Mouse (Mus musculus) intestine, embryonic 16.5 days (tissue): Measurements from ENCODE around the gene Tmem59l. TPM values are rescaled to one million over a fixed set of nuclear protein-coding genes. Genes with fewer than 3 reads are reported as not detected.

Experiments
- ATAC-seq: fragments of 200-750 bp; cut with Nextera tagmentation; 2 replicates; pipeline ENCODE4 v1.8.0; 2017; ENCODE audit warnings: moderate TSS enrichment, moderate library complexity
- H3K27ac ChIP-seq: fragments of 300-500 bp; sonication (generic); 2 replicates; pipeline ENCODE4 v1.5.1; 2014; ENCODE audit warnings: mild to moderate bottlenecking, low read length
- H3K27me3 ChIP-seq: fragments of 300-500 bp; sonication (generic); replicated peaks from 2 replicates; pipeline ENCODE4 v1.6.1; 2014; ENCODE audit warnings: low read length, control low read depth, mixed read lengths; ENCODE audit not compliant: control insufficient read depth, insufficient read depth
- H3K36me3 ChIP-seq: fragments of 300-500 bp; sonication (generic); 2 replicates; pipeline ENCODE4 v1.6.1; 2014; ENCODE audit warnings: low read length, control low read depth; ENCODE audit not compliant: control insufficient read depth, insufficient read depth
- H3K4me1 ChIP-seq: fragments of 300-500 bp; sonication (generic); 2 replicates; pipeline ENCODE4 v1.6.1; 2014; ENCODE audit warnings: low read length, control low read depth, mixed read lengths; ENCODE audit not compliant: control insufficient read depth, insufficient read depth
- H3K4me2 ChIP-seq: fragments of 300-500 bp; sonication (generic); 2 replicates; pipeline ENCODE4 v1.6.1; 2014; ENCODE audit warnings: low read depth, low read length, control low read depth
- H3K4me3 ChIP-seq: fragments of 300-500 bp; sonication (generic); 2 replicates; pipeline ENCODE4 v1.5.1; 2014; ENCODE audit warnings: mild to moderate bottlenecking, low read length
- H3K9ac ChIP-seq: fragments of 300-500 bp; sonication (generic); 2 replicates; pipeline ENCODE4 v1.6.1; 2014; ENCODE audit warnings: low read depth, low read length
- H3K9me3 ChIP-seq: fragments of 300-500 bp; sonication (generic); 2 replicates; pipeline ENCODE4 v1.6.1; 2016; ENCODE audit warnings: low read length, control low read depth; ENCODE audit not compliant: control insufficient read depth
- WGBS: fragments of 180-500 bp; shearing (Covaris S2); extraction: QIAGEN DNeasy Blood & Tissue Kit; methylation state at CpG from one replicate; pipeline ENCODE4 v1.1.7; 2014; 5-methylcytosine and 5-hydroxymethylcytosine counted together
- polyA plus RNA-seq: library from polyadenylated mRNA; unstranded; fragments of >200 nt; fragmentation: Nextera tagmentation; extraction: Ambion mirVana; gene quantifications from 2 replicates; pipeline ENCODE4 v1.2.1, GENCODE M21; 2015

Gene Tmem59l
- 2.9 and 3.3 TPM in 2 replicates for polyA plus RNA-seq

- Histone ChIP-seq H3K27ac (no peak within 1 kb of the TSS), H3K27me3 (peaks cover 67% of the 10 kb centered on the region), H3K4me3 (peak within 1 kb of the TSS; percentile 44), H3K9me3 (no peaks in the 10 kb centered on the region), H3K4me2 (peak within 1 kb of the TSS; percentile 61), H3K9ac (peak within 1 kb of the TSS; percentile 30), H3K4me1 (peaks cover 24% of the 10 kb centered on the region), H3K36me3 (no peaks in the 10 kb centered on the region)
- no peak for ATAC-seq
- 6% methylated on average over 32 of the region's 33 CpGs for WGBS
Measured at GRCm38 (mm10) chr8:70486941-70487520, at the start of gene Tmem59l. Gene Tmem59l, minus strand, starts transcription at chr8:70487358.

GRCm38 (mm10) chr8:70535701-70536100, 48.5 kb upstream of the Tmem59l start:
- peaks cover 23% of the 10 kb centered on the region for H3K36me3 ChIP-seq
- no peak for ATAC-seq

GRCm38 (mm10) chr8:70535221-70535620, 48.1 kb upstream of the Tmem59l start:
- 91% methylated on average over 3 of the region's 3 CpGs for WGBS
- H3K9me3 ChIP-seq: no peaks in the 10 kb centered on the region

More at GRCm38 (mm10) chr8:70535701-70536100, 48.5 kb upstream of the Tmem59l start:
- Histone ChIP-seq H3K4me3 (no peak overlapping the region), H3K9me3 (no peaks in the 10 kb centered on the region), H3K4me2 (no peak overlapping the region), H3K9ac (no peak overlapping the region), H3K4me1 (peaks cover 13% of the 10 kb centered on the region), H3K27ac (no peak overlapping the region), H3K27me3 (no peaks in the 10 kb centered on the region)
- WGBS: 91% methylated on average over 2 of the region's 2 CpGs

GRCm38 (mm10) chr8:70534281-70534680, 47.1 kb upstream of the Tmem59l start:
- ATAC-seq: no peak
- Histone ChIP-seq H3K9ac (no peak overlapping the region), H3K9me3 (no peaks in the 10 kb centered on the region), H3K27me3 (no peaks in the 10 kb centered on the region), H3K4me2 (no peak overlapping the region), H3K27ac (no peak overlapping the region), H3K36me3 (peaks cover 29% of the 10 kb centered on the region), H3K4me3 (no peak overlapping the region), H3K4me1 (peaks cover 12% of the 10 kb centered on the region)
- 93% methylated on average over 12 of the region's 12 CpGs for WGBS

More at GRCm38 (mm10) chr8:70535221-70535620, 48.1 kb upstream of the Tmem59l start:
- Histone ChIP-seq H3K27ac (no peak overlapping the region), H3K4me1 (peaks cover 8% of the 10 kb centered on the region), H3K4me2 (no peak overlapping the region), H3K9ac (no peak overlapping the region), H3K4me3 (no peak overlapping the region), H3K27me3 (no peaks in the 10 kb centered on the region), H3K36me3 (peaks cover 25% of the 10 kb centered on the region)
- ATAC-seq: no peak

- Histone ChIP-seq H3K4me2 (no peak overlapping the region), H3K4me1 (peaks cover 13% of the 10 kb centered on the region), H3K27ac (no peak overlapping the region), H3K4me3 (no peak overlapping the region), H3K36me3 (peaks cover 21% of the 10 kb centered on the region), H3K9ac (no peak overlapping the region), H3K9me3 (no peaks in the 10 kb centered on the region), H3K27me3 (no peaks in the 10 kb centered on the region)
- WGBS: 97% methylated on average over 2 of the region's 2 CpGs
- no peak for ATAC-seq
Measured at GRCm38 (mm10) chr8:70530314-70530713, 43.2 kb upstream of the Tmem59l start.

GRCm38 (mm10) chr8:70529741-70530161, 42.6 kb upstream of the Tmem59l start:
- peaks cover 13% of the 10 kb centered on the region for H3K4me1 ChIP-seq
- H3K9ac ChIP-seq: no peak overlapping the region
- WGBS: 96% methylated on average over 3 of the region's 3 CpGs
- peaks cover 21% of the 10 kb centered on the region for H3K36me3 ChIP-seq
- H3K27ac ChIP-seq: no peak overlapping the region
- no peak for ATAC-seq
- H3K4me3 ChIP-seq: no peak overlapping the region
- H3K4me2 ChIP-seq: no peak overlapping the region
- no peaks in the 10 kb centered on the region for H3K9me3 ChIP-seq
- H3K27me3 ChIP-seq: no peaks in the 10 kb centered on the region

GRCm38 (mm10) chr8:70529299-70529698, 42.1 kb upstream of the Tmem59l start:
- H3K27ac ChIP-seq: no peak overlapping the region
- no peak for ATAC-seq
- H3K4me2 ChIP-seq: 0 out of 2 replicates have a peak overlapping the region, but pooled peaks have one; percentile 3
- H3K4me3 ChIP-seq: no peak overlapping the region
- peak overlapping the region; percentile 45; the same call in 1 of the 2 replicates for H3K9ac ChIP-seq
- H3K27me3 ChIP-seq: no peaks in the 10 kb centered on the region
- WGBS: 79% methylated on average over 5 of the region's 5 CpGs
- H3K4me1 ChIP-seq: peaks cover 13% of the 10 kb centered on the region
- H3K9me3 ChIP-seq: no peaks in the 10 kb centered on the region
- H3K36me3 ChIP-seq: peaks cover 20% of the 10 kb centered on the region

- Histone ChIP-seq H3K4me3 (peak overlapping the region; percentile 92), H3K36me3 (peaks cover 18% of the 10 kb centered on the region), H3K9me3 (no peaks in the 10 kb centered on the region), H3K4me2 (peak overlapping the region; percentile 77), H3K9ac (peak overlapping the region; percentile 96), H3K27me3 (no peaks in the 10 kb centered on the region), H3K27ac (peak overlapping the region; percentile 90), H3K4me1 (peaks cover 16% of the 10 kb centered on the region)
- ATAC-seq: no peak
- 24% methylated on average over 13 of the region's 13 CpGs for WGBS
Measured at GRCm38 (mm10) chr8:70528182-70528797, 41.1 kb upstream of the Tmem59l start.

- Histone ChIP-seq H3K36me3 (peaks cover 16% of the 10 kb centered on the region), H3K27me3 (no peaks in the 10 kb centered on the region), H3K27ac (peak within 1 kb of the TSS; percentile 90), H3K4me2 (peak within 1 kb of the TSS; percentile 77), H3K4me1 (peaks cover 17% of the 10 kb centered on the region), H3K9me3 (no peaks in the 10 kb centered on the region), H3K4me3 (peak within 1 kb of the TSS; percentile 92), H3K9ac (peak within 1 kb of the TSS; percentile 96)
- peak; percentile 90 for ATAC-seq
- WGBS: under 1% methylated on average over 55 of the region's 61 CpGs
Measured at GRCm38 (mm10) chr8:70527512-70528181, 40.5 kb upstream of the Tmem59l start, which contains the start of the genes Fkbp8 and Kxd1. Gene Fkbp8, plus strand, starts transcription at chr8:70527724. Gene Kxd1, minus strand, starts transcription at chr8:70527956.
